Mouse (Mus musculus) heart, adult 2 months (tissue): Measurements from ENCODE around the gene Ncdn. TPM values are rescaled to one million over a fixed set of nuclear protein-coding genes. Genes with fewer than 3 reads are reported as not detected.

ENCODE experiments used
- DNase-seq, 2 experiments: peaks; one replicate each; pipeline ENCODE4 v3.0.0; 2021
- H3K27ac ChIP-seq: fragments of 200-600 bp; 2 replicates; pipeline ENCODE4 v1.8.1; 2022
- H3K27me3 ChIP-seq: fragments of 200-500 bp; 2 replicates; pipeline ENCODE4 v1.6.1; 2012; ENCODE audit warnings: mild to moderate bottlenecking, low read length, inconsistent platforms, mixed read lengths; ENCODE audit not compliant: control insufficient read depth, insufficient read depth
- H3K36me3 ChIP-seq: fragments of 200-500 bp; 2 replicates; pipeline ENCODE4 v1.6.1; 2012; ENCODE audit warnings: low read length, inconsistent platforms; ENCODE audit not compliant: control insufficient read depth, insufficient read depth
- H3K4me1 ChIP-seq: fragments of 200-500 bp; 2 replicates; pipeline ENCODE4 v1.6.1; 2011; ENCODE audit warnings: low read length; ENCODE audit not compliant: control insufficient read depth, insufficient read depth
- H3K4me3 ChIP-seq: fragments of 200-600 bp; 2 replicates; pipeline ENCODE4 v1.8.1; 2022
- H3K79me2 ChIP-seq: fragments of 200-500 bp; replicated peaks from 2 replicates; pipeline ENCODE4 v1.6.1; 2012; ENCODE audit warnings: mild to moderate bottlenecking, inconsistent platforms, low read length, moderate library complexity, mixed read lengths; ENCODE audit not compliant: control insufficient read depth, insufficient read depth
- H3K9ac ChIP-seq: fragments of 200-500 bp; 2 replicates; pipeline ENCODE4 v1.6.1; 2012; ENCODE audit warnings: low read depth, mild to moderate bottlenecking, control low read depth, inconsistent platforms, low read length, mixed read lengths
- CTCF ChIP-seq: fragments of 200-600 bp; IDR thresholded peaks from 2 replicates; pipeline ENCODE4 v1.8.1; 2022; ENCODE audit warnings: antibody characterized with exemption, mild to moderate bottlenecking, moderate library complexity
- EP300 ChIP-seq: fragments of 200-500 bp; IDR thresholded peaks from 2 replicates; pipeline ENCODE4 v1.6.1; 2011; ENCODE audit warnings: low read depth, low read length, control low read depth; ENCODE audit not compliant: insufficient read depth
- POLR2A ChIP-seq: fragments of 200-500 bp; IDR thresholded peaks from 2 replicates; pipeline ENCODE4 v1.6.1; 2011; ENCODE audit warnings: mild to moderate bottlenecking, low read depth, low read length, control low read depth; ENCODE audit not compliant: insufficient read depth
- WGBS: fragments of 180-500 bp; shearing (Covaris S2); methylation state at CpG from one replicate; pipeline ENCODE4 v1.1.7; 2018; 5-methylcytosine and 5-hydroxymethylcytosine counted together
- intact Hi-C: fragments of 180-260 bp; cut with DNase I; formaldehyde crosslinking; loops from one replicate; pipeline ENCODE4 v1.15.1; 2025
- polyA plus RNA-seq: library from polyadenylated mRNA; depleted of rRNA; stranded (reverse); fragments of >200 nt; gene quantifications from 2 replicates; pipeline ENCODE4 v1.2.3, GENCODE M21; 2012
- total RNA-seq, 2 experiments: library from RNA; stranded (reverse); gene quantifications; 2 replicates each; pipeline ENCODE4 v1.2.3; 2021

Ncdn gene
- total and polyA plus RNA-seq, 3 experiments: 15.2 to 20.1 (median 16.5) TPM

DNA sequence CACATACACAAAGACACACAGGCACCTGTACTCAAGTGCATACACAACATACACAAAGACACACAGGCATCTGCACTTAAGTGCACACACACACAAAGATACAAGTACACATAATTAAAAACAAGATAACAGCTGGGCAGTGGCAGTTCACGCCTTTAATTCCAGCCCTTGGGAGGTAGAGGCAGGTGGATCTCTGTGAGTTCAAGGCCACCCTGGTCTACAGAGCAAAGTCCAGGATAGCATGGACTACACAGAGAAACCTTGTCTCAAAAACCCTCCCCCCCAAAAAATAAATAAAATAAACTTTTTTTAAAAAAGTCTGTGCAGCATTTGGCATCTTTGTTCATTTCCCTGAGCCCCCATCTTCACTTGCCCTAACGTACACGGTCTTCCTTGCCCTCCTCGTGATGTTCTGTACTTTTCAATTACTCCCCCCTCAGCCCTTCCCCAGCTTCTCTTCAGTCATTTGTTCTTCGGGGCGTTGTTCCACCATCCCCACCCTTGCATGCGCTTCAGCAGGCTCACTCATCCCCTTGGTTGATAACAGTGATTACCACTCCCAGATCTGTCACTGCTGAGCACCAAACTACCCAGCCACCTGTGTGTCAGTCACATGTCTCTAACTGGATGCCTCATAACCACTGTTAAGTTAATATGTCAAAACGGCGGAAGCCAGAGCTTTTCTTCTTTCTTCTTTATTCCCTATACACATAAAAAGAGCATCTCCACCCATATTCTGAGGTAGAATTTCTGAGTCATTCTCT is 16.7 kb upstream of the Ncdn start:
- Histone ChIP-seq H3K27ac (no peak overlapping the region), H3K79me2 (no peaks in the 10 kb centered on the region), H3K27me3 (no peaks in the 10 kb centered on the region), H3K4me1 (no peaks in the 10 kb centered on the region), H3K4me3 (no peak overlapping the region), H3K9ac (no peak overlapping the region), H3K36me3 (no peaks in the 10 kb centered on the region)
- intact Hi-C loops: no loop called here
- no peak for DNase-seq
- no peak for TF ChIP-seq CTCF
- TF ChIP-seq POLR2A: no peak
- TF ChIP-seq EP300: no peak
- 85% methylated on average over 9 of the region's 9 CpGs for WGBS

GRCm38 (mm10) chr4:126763483-126763882 is 10.2 kb upstream of the Ncdn start:
- Histone ChIP-seq H3K4me1 (no peaks in the 10 kb centered on the region), H3K4me3 (no peak overlapping the region), H3K36me3 (no peaks in the 10 kb centered on the region; the same call in 1 of the 2 replicates), H3K79me2 (no peaks in the 10 kb centered on the region), H3K9ac (no peak overlapping the region), H3K27ac (no peak overlapping the region), H3K27me3 (no peaks in the 10 kb centered on the region)
- intact Hi-C loops: no loop called here
- WGBS: 76% methylated on average over 2 of the region's 2 CpGs
- DNase-seq: no peak
- no peak for TF ChIP-seq POLR2A

DNA sequence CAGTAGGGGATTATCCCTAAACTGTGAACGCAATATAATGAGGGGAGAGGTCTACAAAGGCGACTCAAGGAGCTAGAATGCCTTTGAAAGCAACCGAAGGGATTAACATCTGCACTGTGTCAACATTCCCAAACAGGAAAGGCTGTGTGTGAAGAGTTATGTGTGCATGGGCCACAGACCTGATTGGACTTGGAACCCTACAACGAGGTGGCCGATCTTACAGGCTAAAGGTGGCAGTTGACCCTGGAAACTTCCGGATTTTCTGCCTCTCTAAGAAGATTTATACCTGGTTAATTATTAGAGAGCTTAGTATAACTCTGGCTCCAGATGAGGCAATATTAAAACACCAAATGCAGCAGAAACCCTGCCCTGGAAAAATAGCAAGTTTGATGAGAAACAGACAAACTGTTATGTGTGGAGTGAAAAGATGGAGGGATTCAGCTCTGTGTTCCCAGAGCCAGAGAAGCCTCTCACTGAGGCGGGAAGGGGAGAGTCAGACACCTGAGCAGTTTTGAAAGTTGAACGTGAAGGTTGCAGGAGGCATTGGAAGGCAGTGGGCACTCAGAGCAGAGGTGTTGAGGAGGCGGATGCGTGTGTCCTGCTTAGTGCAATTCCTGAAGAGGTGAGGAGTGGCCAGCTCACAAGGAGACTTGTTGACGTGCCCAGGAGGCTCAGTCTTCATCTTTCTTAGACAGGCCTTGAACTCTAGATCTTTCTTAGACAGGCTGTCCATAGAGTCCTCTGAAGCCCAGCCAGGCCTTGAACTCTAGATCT is 9.5 kb upstream of the Ncdn start:
- intact Hi-C loops: no loop called here
- 75% methylated on average over 11 of the region's 11 CpGs for WGBS
- no peak for DNase-seq

DNA sequence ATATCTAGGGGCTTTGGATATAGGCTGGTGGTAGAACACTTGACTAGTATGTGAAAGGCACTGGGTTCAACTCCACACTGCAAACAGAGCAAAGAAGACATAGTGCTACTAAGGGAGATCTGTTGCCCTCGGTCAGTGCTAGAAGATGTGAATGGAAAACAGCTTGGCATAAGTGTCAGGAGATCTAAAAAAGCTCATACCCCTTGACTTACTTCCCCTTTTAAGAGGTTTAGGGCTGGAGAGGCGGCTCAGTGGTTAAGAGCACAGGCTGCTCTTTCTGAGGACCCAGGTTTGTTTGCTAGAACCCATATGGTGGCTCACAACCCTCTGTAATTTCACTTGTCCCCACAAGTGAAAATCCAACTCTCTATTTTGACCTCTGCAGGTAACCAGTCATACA is 6.2 kb upstream of the Ncdn start:
- intact Hi-C loops: loop anchor here (10.0 kb wide), 1 partner anchor 205 kb away; the partner anchor contains the start of gene Zmym4

More for the DNA sequence above, 9.5 kb upstream of the Ncdn start:
- Histone ChIP-seq H3K9ac (no peak overlapping the region), H3K27ac (no peak overlapping the region), H3K27me3 (no peaks in the 10 kb centered on the region), H3K36me3 (peaks cover 3% of the 10 kb centered on the region), H3K79me2 (no peaks in the 10 kb centered on the region), H3K4me3 (no peak overlapping the region), H3K4me1 (no peaks in the 10 kb centered on the region)
- TF ChIP-seq CTCF (no peak), POLR2A (no peak), EP300 (no peak)

DNA sequence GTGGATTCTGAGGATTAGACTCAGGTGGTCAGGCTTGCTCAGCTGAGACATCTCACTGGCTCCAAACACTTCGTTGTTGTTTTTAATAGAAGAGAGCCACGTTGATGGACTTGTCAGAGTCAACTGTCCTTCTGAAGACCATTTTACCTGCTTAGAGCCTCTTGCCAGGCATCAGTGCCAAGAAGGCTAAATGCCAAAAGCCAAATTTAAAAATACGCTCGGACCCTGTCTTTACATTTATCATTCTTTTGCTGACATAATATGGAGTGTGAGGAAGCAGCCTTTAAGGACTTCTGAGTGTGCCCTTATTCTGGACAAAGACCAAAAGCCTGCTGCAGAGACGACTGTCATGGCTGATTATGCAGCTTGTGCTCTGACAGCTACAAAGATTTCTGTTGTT is 5.1 kb upstream of the Ncdn start:
- Histone ChIP-seq H3K36me3 (peaks cover 3% of the 10 kb centered on the region), H3K27me3 (no peaks in the 10 kb centered on the region), H3K4me3 (no peak overlapping the region), H3K79me2 (no peaks in the 10 kb centered on the region), H3K27ac (no peak overlapping the region), H3K9ac (no peak overlapping the region), H3K4me1 (peaks cover 1% of the 10 kb centered on the region; the same call in 1 of the 2 replicates)
- no peak for DNase-seq
- WGBS: 66% methylated on average over 5 of the region's 5 CpGs
- TF ChIP-seq EP300 (no peak), POLR2A (no peak), CTCF (no peak)
- intact Hi-C loops: loop anchor here (10.0 kb wide), 1 partner anchor 207 kb away; the partner anchor contains the start of gene Zmym4

More for the DNA sequence above, 6.2 kb upstream of the Ncdn start:
- H3K9ac ChIP-seq: no peak overlapping the region
- no peak for DNase-seq
- TF ChIP-seq POLR2A: no peak
- no peak for TF ChIP-seq CTCF
- TF ChIP-seq EP300: no peak
- H3K36me3 ChIP-seq: peaks cover 3% of the 10 kb centered on the region
- H3K27ac ChIP-seq: no peak overlapping the region
- no peaks in the 10 kb centered on the region for H3K4me1 ChIP-seq
- WGBS: 77% methylated on average over 2 of the region's 2 CpGs
- H3K27me3 ChIP-seq: no peaks in the 10 kb centered on the region
- no peak overlapping the region for H3K4me3 ChIP-seq
- H3K79me2 ChIP-seq: no peaks in the 10 kb centered on the region

GRCm38 (mm10) chr4:126756766-126757165 is 3.5 kb upstream of the Ncdn start:
- H3K79me2 ChIP-seq: no peaks in the 10 kb centered on the region
- peak in 1 of 2 experiments; percentile 43 for DNase-seq
- WGBS: 20% methylated on average over 4 of the region's 4 CpGs
- H3K9ac ChIP-seq: no peak overlapping the region
- H3K4me3 ChIP-seq: no peak overlapping the region
- intact Hi-C loops: loop anchor here (10.0 kb wide), 1 partner anchor 208 kb away; the partner anchor contains the start of gene Zmym4
- no peak for TF ChIP-seq CTCF
- no peak for TF ChIP-seq EP300
- TF ChIP-seq POLR2A: no peak
- H3K27ac ChIP-seq: no peak overlapping the region
- H3K36me3 ChIP-seq: peaks cover 3% of the 10 kb centered on the region
- H3K27me3 ChIP-seq: no peaks in the 10 kb centered on the region
- H3K4me1 ChIP-seq: peaks cover 4% of the 10 kb centered on the region
